Mouse (Mus musculus): Measurements from ENCODE around the gene Ppp2r3d. TPM values are rescaled to one million over a fixed set of nuclear protein-coding genes. Genes with fewer than 3 reads are reported as not detected.
"Not testable (repeated sequence)": the region's sequence is repeated elsewhere in the genome, so short reads cannot be mapped to it uniquely, and the experiment has no call there.

Gene Ppp2r3d
- polyA plus RNA-seq (2012; fragmentation: generic; extraction: Trizol), result 78.5 TPM
- long read RNA-seq, experiment 1, result 0 reads
- long read RNA-seq, experiment 2, result 0 reads

GRCm38 (mm10) chr9:124476096-124476902 is at the start of gene Ppp2r3d:
Ppp2r3d (minus strand) TSS chr9:124476898.
- no peaks in the 10 kb centered on the region for H3K79me2 ChIP-seq (ENCODE audit: control insufficient read depth, insufficient read depth)
- no peaks in the 10 kb centered on the region for H3K27me3 ChIP-seq (ENCODE audit: control insufficient read depth, insufficient read depth, insufficient read length)
- H3K36me3 ChIP-seq (ENCODE audit: control insufficient read depth, insufficient read depth), result peaks cover 8% of the 10 kb centered on the region
- H3ac ChIP-seq (ENCODE audit: control insufficient read depth, insufficient read length, low read depth), result no peak within 1 kb of the TSS
- TF ChIP-seq MYOG (IDR thresholded peaks at IDR 0.05; ENCODE audit: control insufficient read depth, extremely low read depth, insufficient read length), result no peak
- TF ChIP-seq CEBPB (IDR thresholded peaks at IDR 0.05; ENCODE audit: low read depth), result no peak
- no peak for TF ChIP-seq MYOD1 (IDR thresholded peaks at IDR 0.05; ENCODE audit: control insufficient read depth, insufficient read length, low read depth)
- TF ChIP-seq MAX (IDR thresholded peaks at IDR 0.05), result no peak
- no peak for TF ChIP-seq FOSL1 (IDR thresholded peaks at IDR 0.05; ENCODE audit: insufficient read depth, low read length, poor library complexity, severe bottlenecking)
- no peaks in the 10 kb centered on the region for H3K79me3 ChIP-seq (ENCODE audit: low read depth)
- no peak within 1 kb of the TSS for H3K4me3 ChIP-seq (ENCODE audit: insufficient read depth, poor library complexity, severe bottlenecking)

- H3K27me3 ChIP-seq (ENCODE audit: control insufficient read depth, insufficient read depth, insufficient read length); H3K79me3 ChIP-seq (ENCODE audit: low read depth); H3K79me2 ChIP-seq (ENCODE audit: control insufficient read depth, insufficient read depth); H3K4me3 ChIP-seq (ENCODE audit: insufficient read depth, poor library complexity, severe bottlenecking); H3ac ChIP-seq (ENCODE audit: control insufficient read depth, insufficient read length, low read depth); H3K36me3 ChIP-seq (ENCODE audit: control insufficient read depth, insufficient read depth): not testable (repeated sequence)
Measured at GRCm38 (mm10) chr9:124493693-124494092, 17.0 kb upstream of the Ppp2r3d start, which contains the start of gene Gm21836. Gm21836 (minus strand) TSS chr9:124493793.

- H3K79me3 ChIP-seq (ENCODE audit: low read depth); H3K4me3 ChIP-seq (ENCODE audit: insufficient read depth, poor library complexity, severe bottlenecking); H3ac ChIP-seq (ENCODE audit: control insufficient read depth, insufficient read length, low read depth); H3K36me3 ChIP-seq (ENCODE audit: control insufficient read depth, insufficient read depth); H3K79me2 ChIP-seq (ENCODE audit: control insufficient read depth, insufficient read depth); H3K27me3 ChIP-seq (ENCODE audit: control insufficient read depth, insufficient read depth, insufficient read length): not testable (repeated sequence)
Measured at GRCm38 (mm10) chr9:124480361-124480980, 3.8 kb upstream of the Ppp2r3d start.

GRCm38 (mm10) chr9:124478081-124478480 is 1.4 kb upstream of the Ppp2r3d start:
- no peak overlapping the region for H3ac ChIP-seq (ENCODE audit: control insufficient read depth, insufficient read length, low read depth)
- no peaks in the 10 kb centered on the region for H3K79me2 ChIP-seq (ENCODE audit: control insufficient read depth, insufficient read depth)
- H3K36me3 ChIP-seq (ENCODE audit: control insufficient read depth, insufficient read depth), result peaks cover 8% of the 10 kb centered on the region
- TF ChIP-seq CTCF (IDR thresholded peaks at IDR 0.05; ENCODE audit: control insufficient read depth, insufficient read depth, insufficient read length) (no peak), MAX (IDR thresholded peaks at IDR 0.05) (no peak), MYOG (IDR thresholded peaks at IDR 0.05; ENCODE audit: control insufficient read depth, extremely low read depth, insufficient read length) (no peak), CEBPB (IDR thresholded peaks at IDR 0.05; ENCODE audit: low read depth) (no peak), FOSL1 (IDR thresholded peaks at IDR 0.05; ENCODE audit: insufficient read depth, low read length, poor library complexity, severe bottlenecking) (no peak), USF1 (IDR thresholded peaks at IDR 0.05; ENCODE audit: low read depth) (no peak), MYOD1 (IDR thresholded peaks at IDR 0.05; ENCODE audit: control insufficient read depth, insufficient read length, low read depth) (no peak)
- H3K27me3 ChIP-seq (ENCODE audit: control insufficient read depth, insufficient read depth, insufficient read length), result no peaks in the 10 kb centered on the region
- H3K4me3 ChIP-seq (ENCODE audit: insufficient read depth, poor library complexity, severe bottlenecking), result no peak overlapping the region
- H3K79me3 ChIP-seq (ENCODE audit: low read depth), result no peaks in the 10 kb centered on the region

GRCm38 (mm10) chr9:124475689-124476088 is 1.0 kb downstream of the Ppp2r3d start:
- Histone ChIP-seq H3K27me3 (ENCODE audit: control insufficient read depth, insufficient read depth, insufficient read length) (no peaks in the 10 kb centered on the region), H3K36me3 (ENCODE audit: control insufficient read depth, insufficient read depth) (peaks cover 8% of the 10 kb centered on the region), H3K79me2 (ENCODE audit: control insufficient read depth, insufficient read depth) (no peaks in the 10 kb centered on the region), H3K79me3 (ENCODE audit: low read depth) (no peaks in the 10 kb centered on the region), H3K4me3 (ENCODE audit: insufficient read depth, poor library complexity, severe bottlenecking) (no peak overlapping the region), H3ac (ENCODE audit: control insufficient read depth, insufficient read length, low read depth) (no peak overlapping the region)
- TF ChIP-seq MAX (IDR thresholded peaks at IDR 0.05), result no peak
- TF ChIP-seq USF1 (IDR thresholded peaks at IDR 0.05; ENCODE audit: low read depth), result no peak
- TF ChIP-seq MYOG (IDR thresholded peaks at IDR 0.05; ENCODE audit: control insufficient read depth, extremely low read depth, insufficient read length), result no peak
- no peak for TF ChIP-seq CEBPB (IDR thresholded peaks at IDR 0.05; ENCODE audit: low read depth)
- TF ChIP-seq FOSL1 (IDR thresholded peaks at IDR 0.05; ENCODE audit: insufficient read depth, low read length, poor library complexity, severe bottlenecking), result no peak
- no peak for TF ChIP-seq CTCF (IDR thresholded peaks at IDR 0.05; ENCODE audit: control insufficient read depth, insufficient read depth, insufficient read length)
- no peak for TF ChIP-seq MYOD1 (IDR thresholded peaks at IDR 0.05; ENCODE audit: control insufficient read depth, insufficient read length, low read depth)

- TF ChIP-seq CTCF (IDR thresholded peaks at IDR 0.05; ENCODE audit: control insufficient read depth, insufficient read depth, insufficient read length) (no peak), CEBPB (IDR thresholded peaks at IDR 0.05; ENCODE audit: low read depth) (no peak), MYOG (IDR thresholded peaks at IDR 0.05; ENCODE audit: control insufficient read depth, extremely low read depth, insufficient read length) (no peak), MYOD1 (IDR thresholded peaks at IDR 0.05; ENCODE audit: control insufficient read depth, insufficient read length, low read depth) (no peak), MAX (IDR thresholded peaks at IDR 0.05) (no peak), USF1 (IDR thresholded peaks at IDR 0.05; ENCODE audit: low read depth) (no peak), FOSL1 (IDR thresholded peaks at IDR 0.05; ENCODE audit: insufficient read depth, low read length, poor library complexity, severe bottlenecking) (no peak)
Measured at GRCm38 (mm10) chr9:124456572-124456971, 20.1 kb downstream of the Ppp2r3d start.

More at GRCm38 (mm10) chr9:124456572-124456971, 20.1 kb downstream of the Ppp2r3d start:
- H3K4me3 ChIP-seq (ENCODE audit: insufficient read depth, poor library complexity, severe bottlenecking), result no peak overlapping the region
- no peaks in the 10 kb centered on the region for H3K36me3 ChIP-seq (ENCODE audit: control insufficient read depth, insufficient read depth)
- H3K27me3 ChIP-seq (ENCODE audit: control insufficient read depth, insufficient read depth, insufficient read length), result no peaks in the 10 kb centered on the region
- H3ac ChIP-seq (ENCODE audit: control insufficient read depth, insufficient read length, low read depth), result no peak overlapping the region
- H3K79me3 ChIP-seq (ENCODE audit: low read depth), result no peaks in the 10 kb centered on the region
- no peaks in the 10 kb centered on the region for H3K79me2 ChIP-seq (ENCODE audit: control insufficient read depth, insufficient read depth)

Data from C2C12 (cell line).